Mouse (Mus musculus): Measurements from ENCODE around the gene Tnfrsf23. TPM values are rescaled to one million over a fixed set of nuclear protein-coding genes. Genes with fewer than 3 reads are reported as not detected.
"Not testable (repeated sequence)": the region's sequence is repeated elsewhere in the genome, so short reads cannot be mapped to it uniquely, and the experiment has no call there.

Gene Tnfrsf23
- total RNA-seq, 2 experiments from 2014 or later: 1.3 to 1.6 TPM

DNA sequence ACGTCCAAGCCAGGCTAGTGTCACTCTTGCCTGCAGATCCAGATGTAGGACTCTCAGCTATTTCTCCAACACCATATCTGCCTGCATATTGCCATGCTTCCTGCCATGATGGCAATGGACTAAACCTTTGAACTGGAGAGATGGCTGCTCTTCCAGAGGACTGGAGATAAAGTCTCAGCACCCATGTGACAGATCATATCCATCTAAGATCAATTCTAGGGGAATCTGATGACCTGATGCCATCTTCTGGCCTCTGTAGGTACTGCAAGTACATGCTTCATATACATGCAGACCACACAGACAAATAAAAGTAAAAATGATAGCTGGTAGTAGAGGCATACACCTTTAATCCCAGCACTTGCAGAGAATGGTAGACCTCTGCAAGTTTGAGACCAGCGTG lies 10.5 kb upstream of the Tnfrsf23 start:
- peak; percentile 77 for TF ChIP-seq CTCF (conservative IDR thresholded peaks at IDR 0.05)
- Histone ChIP-seq H3K27ac (no peak overlapping the region), H3K4me3 (no peak overlapping the region)
- no peak for DNase-seq (ENCODE audit: low spot score in 2 of 2)

DNA sequence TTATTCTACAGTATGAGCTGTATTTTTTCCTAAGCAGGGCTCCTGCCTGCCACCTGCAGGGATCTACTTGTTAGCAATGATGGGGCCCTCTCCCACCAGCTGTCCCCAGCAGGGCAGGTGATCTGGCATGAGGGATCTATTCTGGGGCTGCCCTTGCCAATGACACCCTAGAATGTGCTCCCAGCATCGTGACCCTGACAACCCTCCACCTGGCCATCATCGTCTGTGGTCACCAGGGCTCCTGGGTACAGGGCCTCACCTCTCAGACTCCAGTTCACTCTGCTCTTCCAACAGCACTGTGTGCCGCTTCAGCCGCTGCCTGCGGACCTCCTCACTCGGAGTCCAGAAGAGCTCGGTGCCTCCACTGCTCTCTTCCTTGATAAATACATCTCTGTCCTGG lies 8.9 kb upstream of the Tnfrsf23 start:
- no peak for DNase-seq (ENCODE audit: low spot score in 2 of 2)
- Histone ChIP-seq H3K4me3 (no peak overlapping the region), H3K27ac (no peak overlapping the region)
- TF ChIP-seq CTCF (conservative IDR thresholded peaks at IDR 0.05): no peak

DNA sequence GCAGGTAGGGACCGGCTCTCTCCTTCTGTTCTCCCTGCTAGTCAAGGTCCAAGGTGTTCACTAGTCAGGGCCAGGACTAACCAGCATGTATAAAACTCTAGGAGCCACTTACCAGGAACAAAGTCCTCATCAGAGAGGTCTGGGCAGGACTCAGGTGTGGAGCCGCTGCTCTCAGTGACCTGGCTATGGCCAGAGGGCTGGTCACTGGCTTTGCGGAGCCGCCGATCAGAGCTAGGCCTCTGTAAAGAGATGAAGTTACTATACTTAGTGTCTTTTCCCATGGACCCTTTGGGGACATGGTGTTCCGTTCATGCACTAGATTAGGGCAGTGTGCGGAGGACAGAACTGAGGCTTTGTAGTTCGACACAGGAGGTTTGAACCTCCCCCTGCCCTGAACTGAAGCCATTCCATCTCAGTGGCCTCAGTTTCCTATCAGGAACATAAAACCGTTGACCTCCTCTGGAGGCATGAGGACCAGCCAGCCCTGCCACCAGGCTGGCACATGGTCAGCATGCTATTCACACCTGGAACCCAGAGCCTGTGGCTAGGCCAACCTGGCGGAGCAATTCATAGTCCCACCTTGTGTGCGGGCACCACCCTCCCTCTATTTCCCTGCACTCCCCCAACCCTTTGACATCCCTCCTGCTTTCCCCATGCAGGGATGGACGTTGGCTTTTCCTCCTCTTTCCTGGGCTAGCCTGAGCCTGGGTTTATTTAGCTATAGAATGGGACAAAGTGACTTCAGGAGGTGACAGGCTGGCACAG lies 7.3 kb upstream of the Tnfrsf23 start:
- Histone ChIP-seq H3K27ac (no peak overlapping the region), H3K4me3 (no peak overlapping the region)
- no peak for TF ChIP-seq CTCF (conservative IDR thresholded peaks at IDR 0.05)
- DNase-seq (ENCODE audit: low spot score in 2 of 2): no peak

- H3K4me3 ChIP-seq: no peak overlapping the region
- no peak overlapping the region for H3K27ac ChIP-seq
- TF ChIP-seq CTCF (conservative IDR thresholded peaks at IDR 0.05): no peak
- no peak for DNase-seq (ENCODE audit: low spot score in 2 of 2)
Observed at GRCm38 (mm10) chr7:143691909-143692308, 6.2 kb upstream of the Tnfrsf23 start.

GRCm38 (mm10) chr7:143691181-143691580 lies 5.5 kb upstream of the Tnfrsf23 start:
- no peak for DNase-seq (ENCODE audit: low spot score in 2 of 2)
- TF ChIP-seq CTCF (conservative IDR thresholded peaks at IDR 0.05): no peak
- Histone ChIP-seq H3K27ac (no peak overlapping the region), H3K4me3 (no peak overlapping the region)

GRCm38 (mm10) chr7:143689946-143690345 lies 4.3 kb upstream of the Tnfrsf23 start:
- no peak for TF ChIP-seq CTCF (conservative IDR thresholded peaks at IDR 0.05)
- no peak overlapping the region for H3K27ac ChIP-seq
- no peak overlapping the region for H3K4me3 ChIP-seq
- DNase-seq (ENCODE audit: low spot score in 2 of 2): no peak

GRCm38 (mm10) chr7:143689481-143689880 lies 3.8 kb upstream of the Tnfrsf23 start:
- no peak overlapping the region for H3K4me3 ChIP-seq
- H3K27ac ChIP-seq: no peak overlapping the region
- no peak for TF ChIP-seq CTCF (conservative IDR thresholded peaks at IDR 0.05)
- no peak for DNase-seq (ENCODE audit: low spot score in 2 of 2)

GRCm38 (mm10) chr7:143686676-143687075 lies 1.0 kb upstream of the Tnfrsf23 start:
- H3K4me3 ChIP-seq; DNase-seq (ENCODE audit: low spot score in 2 of 2); H3K27ac ChIP-seq: not testable (repeated sequence)

- DNase-seq (ENCODE audit: low spot score in 2 of 2); H3K4me3 ChIP-seq; H3K27ac ChIP-seq: not testable (repeated sequence)
Observed at GRCm38 (mm10) chr7:143686191-143686590, 519 bp upstream of the Tnfrsf23 start.

GRCm38 (mm10) chr7:143684569-143684968 lies 1.1 kb downstream of the Tnfrsf23 start:
- not testable (repeated sequence) for H3K27ac ChIP-seq; DNase-seq (ENCODE audit: low spot score in 2 of 2); H3K4me3 ChIP-seq

DNA sequence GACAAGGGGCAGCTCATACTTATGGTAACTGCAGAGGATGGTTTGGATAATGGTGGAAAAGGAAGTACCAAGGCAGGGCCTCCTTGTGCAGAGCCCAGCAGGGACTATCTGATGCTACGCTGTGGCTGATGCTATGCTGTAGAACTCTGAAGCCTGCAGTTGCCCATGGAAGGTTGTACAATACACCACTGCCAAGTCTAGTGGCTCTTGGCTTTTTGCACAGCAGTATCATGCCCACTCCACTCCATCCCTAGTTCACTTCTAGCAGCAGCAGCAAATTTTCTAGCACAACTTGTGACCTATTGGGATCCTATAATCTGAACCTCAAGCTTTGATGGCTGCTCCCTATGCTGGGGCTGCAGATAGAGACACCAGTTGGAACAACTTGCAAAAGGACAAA lies 4.1 kb downstream of the Tnfrsf23 start:
- DNase-seq (ENCODE audit: low spot score in 2 of 2): no peak
- Histone ChIP-seq H3K27ac (no peak overlapping the region), H3K4me3 (no peak overlapping the region)
- no peak for TF ChIP-seq CTCF (conservative IDR thresholded peaks at IDR 0.05)

DNA sequence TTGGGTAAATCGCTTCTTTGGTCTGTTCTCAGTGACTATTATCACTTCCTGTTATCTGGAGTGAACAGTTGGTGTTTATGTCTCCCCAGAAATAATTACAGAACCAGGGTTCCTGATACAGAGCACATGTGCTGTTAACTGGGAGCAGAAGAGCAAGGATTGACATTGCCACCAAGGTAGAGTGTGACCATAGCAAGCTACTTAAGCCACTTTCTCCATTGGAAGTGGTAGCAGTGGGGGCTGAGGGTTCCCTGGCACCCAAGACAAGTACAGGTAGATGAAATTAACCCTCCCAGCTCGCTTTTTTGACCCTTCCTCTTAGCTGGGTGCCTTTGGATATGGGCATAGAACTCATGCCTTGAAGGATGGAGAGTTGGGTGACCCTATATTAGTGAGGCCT lies 4.8 kb downstream of the Tnfrsf23 start:
- not testable (repeated sequence) for DNase-seq (ENCODE audit: low spot score in 2 of 2); H3K4me3 ChIP-seq; H3K27ac ChIP-seq

DNA sequence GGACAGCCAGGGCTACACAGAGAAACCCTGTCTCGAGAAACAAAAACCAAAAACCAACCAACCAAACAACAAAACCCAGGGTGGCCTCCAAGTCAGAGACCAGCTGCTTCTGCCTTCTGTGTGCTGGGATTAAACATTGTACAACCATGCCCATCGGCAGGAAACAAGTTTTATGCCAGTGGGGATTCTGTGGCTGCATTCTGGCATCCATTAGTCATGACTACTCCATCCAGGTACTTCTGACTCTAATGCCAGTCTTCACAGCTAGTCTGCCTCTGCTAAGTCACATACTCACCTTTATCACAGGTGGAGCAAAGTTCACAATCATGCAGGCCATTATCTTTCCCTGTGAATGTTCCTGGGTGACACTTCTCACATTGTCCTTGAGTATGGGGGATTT lies 6.0 kb downstream of the Tnfrsf23 start:
- not testable (repeated sequence) for DNase-seq (ENCODE audit: low spot score in 2 of 2); H3K27ac ChIP-seq

GRCm38 (mm10) chr7:143666427-143667311 lies 19.0 kb downstream of the Tnfrsf23 start:
- TF ChIP-seq CTCF (conservative IDR thresholded peaks at IDR 0.05): no peak

More for the DNA sequence above, 6.0 kb downstream of the Tnfrsf23 start:
- not testable (repeated sequence) for H3K4me3 ChIP-seq

More at GRCm38 (mm10) chr7:143666427-143667311, 19.0 kb downstream of the Tnfrsf23 start:
- no peak for DNase-seq (ENCODE audit: low spot score in 2 of 2)
- H3K4me3 ChIP-seq: no peak overlapping the region
- H3K27ac ChIP-seq: no peak overlapping the region
